Mouse (Mus musculus) testis, adult 2 months (tissue): ENCODE data around the gene Krt7. TPM values are rescaled to one million over a fixed set of nuclear protein-coding genes. Genes with fewer than 3 reads are reported as not detected.

Source experiments
- H3K27ac ChIP-seq: fragments of 200-500 bp; 2 replicates; pipeline ENCODE4 v1.5.1; 2012; ENCODE audit warnings: low read depth, low read length; ENCODE audit not compliant: control insufficient read depth, insufficient read depth
- H3K27me3 ChIP-seq: fragments of 200-500 bp; 2 replicates; pipeline ENCODE4 v1.6.1; 2012; ENCODE audit warnings: mild to moderate bottlenecking, low read length, moderate library complexity; ENCODE audit not compliant: control insufficient read depth, insufficient read depth
- H3K36me3 ChIP-seq: fragments of 200-500 bp; 2 replicates; pipeline ENCODE4 v1.6.1; 2012; ENCODE audit warnings: mild to moderate bottlenecking, low read length; ENCODE audit not compliant: control insufficient read depth, insufficient read depth
- H3K4me1 ChIP-seq: fragments of 200-500 bp; 2 replicates; pipeline ENCODE4 v1.6.1; 2012; ENCODE audit warnings: low read length; ENCODE audit not compliant: control insufficient read depth, insufficient read depth
- H3K4me3 ChIP-seq: fragments of 200-500 bp; 2 replicates; pipeline ENCODE4 v1.5.1; 2012; ENCODE audit warnings: low read depth, mild to moderate bottlenecking, low read length, moderate library complexity, mixed read lengths; ENCODE audit not compliant: control insufficient read depth
- CTCF ChIP-seq: fragments of 200-500 bp; IDR thresholded peaks from 2 replicates; pipeline ENCODE4 v1.5.1; 2012; ENCODE audit warnings: low read depth, mild to moderate bottlenecking, inconsistent platforms, low read length, moderate library complexity; ENCODE audit not compliant: control insufficient read depth, insufficient read depth, insufficient replicate concordance
- POLR2A ChIP-seq: fragments of 200-500 bp; IDR thresholded peaks from 2 replicates; pipeline ENCODE4 v1.6.1; 2012; ENCODE audit warnings: low read depth, mild to moderate bottlenecking, inconsistent platforms, low read length, moderate library complexity; ENCODE audit not compliant: control insufficient read depth
- polyA plus RNA-seq: library from polyadenylated mRNA; depleted of rRNA; stranded (reverse); fragments of >200 nt; gene quantifications from 2 replicates; pipeline ENCODE4 v1.2.3, GENCODE M21; 2012

Krt7 gene
- polyA plus RNA-seq, 1 experiment = 0.33 TPM

DNA sequence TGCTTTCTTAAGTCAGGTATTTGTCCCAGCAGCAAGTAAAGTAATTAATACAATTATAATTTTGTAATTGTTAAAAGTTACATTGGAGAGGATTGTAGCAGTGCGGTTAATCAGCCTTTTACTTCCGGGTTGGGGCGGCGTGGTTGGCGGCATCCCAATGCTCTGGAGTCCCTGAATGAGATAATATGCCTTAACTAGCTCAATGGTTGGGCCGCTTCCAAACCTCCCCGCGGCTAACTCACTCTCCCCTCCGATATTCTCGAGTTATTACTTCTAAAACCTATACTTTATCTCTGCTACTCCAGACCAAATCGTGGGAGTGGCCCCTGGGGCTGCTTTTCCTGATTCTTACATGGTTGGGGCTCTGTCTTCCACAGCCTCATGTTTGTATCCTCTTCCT, 35.7 kb downstream of the Krt7 start:
- no peak overlapping the region for H3K27ac ChIP-seq
- no peaks in the 10 kb centered on the region for H3K36me3 ChIP-seq
- H3K4me1 ChIP-seq = peaks cover 2% of the 10 kb centered on the region
- TF ChIP-seq POLR2A (no peak), CTCF (no peak)
- no peaks in the 10 kb centered on the region for H3K27me3 ChIP-seq
- peak overlapping the region; percentile 75 for H3K4me3 ChIP-seq

DNA sequence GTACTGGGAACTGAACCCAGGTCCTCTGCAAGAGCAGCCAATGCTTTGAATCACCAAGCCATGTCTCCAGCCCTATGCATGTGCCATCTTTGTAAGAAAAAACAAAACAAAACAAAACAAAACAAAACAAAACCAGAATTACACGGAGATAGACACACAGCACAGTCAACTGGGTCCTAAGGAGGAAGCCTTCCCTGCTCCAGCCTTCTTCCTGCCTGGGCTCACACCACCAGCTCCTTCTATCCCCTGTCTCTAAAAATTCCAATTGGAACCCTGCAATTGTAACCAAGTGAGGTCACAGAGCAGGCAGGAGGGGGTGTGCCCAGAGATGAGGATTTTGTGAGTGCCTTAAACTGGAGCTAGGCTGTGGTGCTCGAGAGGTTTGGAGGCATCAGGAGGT, 36.6 kb downstream of the Krt7 start, which contains the start of gene Krt88:
Gene Krt88 (plus strand): TSS at position 301 of the 400 bp plus-strand sequence.
- peaks cover 2% of the 10 kb centered on the region for H3K4me1 ChIP-seq
- peak within 1 kb of the TSS; percentile 82 for H3K4me3 ChIP-seq
- peak within 1 kb of the TSS; percentile 61 for H3K27ac ChIP-seq
- H3K36me3 ChIP-seq = no peaks in the 10 kb centered on the region
- TF ChIP-seq CTCF (no peak), POLR2A (peak; percentile 72; the same call in 1 of the 2 replicates)
- no peaks in the 10 kb centered on the region for H3K27me3 ChIP-seq

DNA sequence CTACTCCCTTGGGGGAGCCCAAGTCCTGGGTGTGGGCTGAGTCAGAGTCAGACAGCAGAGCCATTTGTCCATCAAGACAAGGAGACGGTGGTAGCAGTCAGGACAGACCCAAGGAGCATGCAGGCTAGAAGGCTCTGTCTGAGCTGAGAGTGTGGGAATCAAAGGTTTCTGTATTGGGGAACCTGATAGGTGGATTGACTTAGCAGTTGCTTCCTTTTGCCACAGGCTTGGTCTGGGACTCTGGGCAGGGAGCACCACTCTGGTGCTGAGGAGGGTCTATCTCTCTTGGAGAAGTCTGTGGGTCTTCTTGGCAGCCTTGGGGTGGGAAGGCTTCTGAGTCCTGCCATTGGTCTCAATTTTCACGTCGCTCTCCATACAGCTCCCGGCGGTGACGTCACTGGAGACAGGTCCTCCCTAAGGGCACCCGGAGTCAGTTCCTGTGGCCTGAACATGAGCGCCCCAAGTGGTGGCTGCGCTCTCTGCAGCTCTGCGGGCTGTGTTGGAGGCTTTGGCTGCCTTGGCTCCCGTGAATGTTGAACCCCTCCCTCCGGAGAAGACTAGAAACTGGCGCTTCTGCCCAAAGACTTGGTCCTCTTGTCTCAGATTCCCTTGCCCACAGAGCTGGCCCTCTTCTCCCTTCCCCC, 42.4 kb downstream of the Krt7 start:
- peaks cover 2% of the 10 kb centered on the region; the same call in 1 of the 2 replicates for H3K4me1 ChIP-seq
- no peaks in the 10 kb centered on the region for H3K27me3 ChIP-seq
- H3K4me3 ChIP-seq = no peak overlapping the region
- H3K27ac ChIP-seq = no peak overlapping the region
- H3K36me3 ChIP-seq = no peaks in the 10 kb centered on the region
- TF ChIP-seq CTCF (peak; percentile 81; the same call in 1 of the 2 replicates), POLR2A (no peak)

DNA sequence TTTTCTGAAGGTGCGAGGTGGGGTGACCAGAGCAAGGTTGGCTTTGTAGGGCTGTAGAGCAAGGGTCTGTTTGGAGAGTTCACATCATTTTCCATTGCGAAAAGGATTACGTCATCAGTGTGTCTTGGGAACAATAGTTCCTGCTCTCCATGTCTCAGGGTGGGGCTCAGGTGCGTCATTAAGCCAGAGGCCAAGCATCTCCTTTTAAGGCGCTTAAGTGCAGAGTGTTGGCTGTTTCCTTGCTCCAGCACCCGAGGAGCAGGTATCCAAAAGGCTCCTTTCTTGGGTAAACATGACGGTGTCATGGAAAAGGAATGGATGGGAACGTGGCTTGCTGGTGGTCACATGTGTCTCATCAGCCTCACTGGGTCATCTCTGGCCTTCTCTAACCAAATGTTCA, 43.9 kb downstream of the Krt7 start:
- TF ChIP-seq CTCF (no peak), POLR2A (no peak)
- Histone ChIP-seq H3K27ac (no peak overlapping the region), H3K36me3 (no peaks in the 10 kb centered on the region), H3K27me3 (no peaks in the 10 kb centered on the region), H3K4me3 (no peak overlapping the region), H3K4me1 (peaks cover 2% of the 10 kb centered on the region; the same call in 1 of the 2 replicates)

DNA sequence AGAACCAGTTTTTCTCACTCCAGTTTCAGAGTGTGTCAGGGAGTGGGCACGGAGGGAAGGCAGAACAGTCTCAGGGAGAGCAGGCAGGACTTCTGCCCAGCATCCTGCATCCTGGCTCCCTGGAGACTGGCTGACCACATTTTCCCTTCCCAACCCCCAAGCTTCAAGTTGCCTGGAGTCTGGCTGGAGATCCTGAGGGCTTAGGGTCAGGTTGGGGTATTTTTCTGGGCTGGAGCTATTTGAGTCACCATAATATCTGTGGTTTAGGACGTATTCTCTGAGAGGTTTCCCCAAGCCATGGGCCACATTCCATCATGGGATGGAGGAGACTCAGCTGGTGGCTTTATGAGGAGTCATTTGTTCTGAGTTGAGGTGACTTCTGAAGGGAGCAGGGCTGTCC, 44.4 kb downstream of the Krt7 start:
- H3K27ac ChIP-seq = no peak overlapping the region
- no peaks in the 10 kb centered on the region for H3K27me3 ChIP-seq
- no peaks in the 10 kb centered on the region for H3K36me3 ChIP-seq
- H3K4me1 ChIP-seq = peaks cover 2% of the 10 kb centered on the region; the same call in 1 of the 2 replicates
- TF ChIP-seq POLR2A (no peak), CTCF (no peak)
- H3K4me3 ChIP-seq = no peak overlapping the region

DNA sequence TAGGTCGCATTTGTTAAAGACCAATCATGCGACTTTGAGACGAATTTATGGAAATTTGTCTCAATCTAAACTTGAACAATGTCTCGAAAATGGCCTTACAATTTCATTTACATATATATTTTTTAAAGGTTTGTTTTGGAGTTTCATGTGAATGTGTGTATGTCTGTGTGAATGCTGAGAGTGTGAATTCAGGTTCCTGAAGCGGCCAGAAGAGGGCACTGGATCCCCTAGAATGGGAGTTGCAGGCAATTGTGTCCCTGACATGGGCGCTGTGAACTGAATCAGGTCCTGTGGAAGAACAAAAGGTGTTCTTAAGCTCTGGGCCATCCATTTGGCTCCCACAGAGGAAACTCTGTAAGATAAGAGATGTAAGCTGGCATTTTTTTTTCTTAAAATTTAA, 45.0 kb downstream of the Krt7 start:
- Histone ChIP-seq H3K27ac (no peak overlapping the region), H3K4me3 (no peak overlapping the region), H3K4me1 (peaks cover 2% of the 10 kb centered on the region; the same call in 1 of the 2 replicates), H3K27me3 (no peaks in the 10 kb centered on the region), H3K36me3 (no peaks in the 10 kb centered on the region)
- TF ChIP-seq CTCF (no peak), POLR2A (no peak)

DNA sequence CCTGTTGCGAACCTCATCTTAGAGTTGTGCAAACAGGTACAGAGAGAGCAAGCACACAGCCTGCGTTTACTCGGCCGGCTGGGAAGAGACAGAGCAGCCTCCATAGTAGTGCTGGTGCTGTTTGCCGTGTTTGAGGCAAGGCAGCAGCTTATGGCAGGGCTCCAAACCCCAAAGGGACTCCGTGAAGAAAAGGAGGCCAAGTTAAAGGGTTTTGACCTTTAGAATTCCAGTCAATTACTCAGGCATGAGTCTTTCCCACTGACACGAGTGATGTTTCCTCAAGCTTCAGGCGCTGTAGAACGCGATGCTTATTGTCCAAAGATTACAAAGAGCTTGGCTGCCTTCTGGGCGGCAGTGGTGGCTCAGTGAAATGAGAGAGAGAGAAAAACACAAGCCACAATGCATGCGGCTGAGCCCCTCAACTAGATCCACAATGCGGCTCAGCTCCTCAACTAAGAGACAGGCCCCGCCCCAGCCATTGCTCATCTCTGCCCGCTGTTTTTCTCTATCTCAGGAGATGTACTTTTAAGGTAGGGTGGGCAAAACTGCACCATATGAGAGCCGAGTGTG, 47.6 kb downstream of the Krt7 start:
- H3K4me3 ChIP-seq = no peak overlapping the region
- H3K36me3 ChIP-seq = no peaks in the 10 kb centered on the region
- no peak overlapping the region for H3K27ac ChIP-seq
- no peaks in the 10 kb centered on the region; the same call in 1 of the 2 replicates for H3K4me1 ChIP-seq
- no peaks in the 10 kb centered on the region for H3K27me3 ChIP-seq
- TF ChIP-seq POLR2A (no peak), CTCF (no peak)

DNA sequence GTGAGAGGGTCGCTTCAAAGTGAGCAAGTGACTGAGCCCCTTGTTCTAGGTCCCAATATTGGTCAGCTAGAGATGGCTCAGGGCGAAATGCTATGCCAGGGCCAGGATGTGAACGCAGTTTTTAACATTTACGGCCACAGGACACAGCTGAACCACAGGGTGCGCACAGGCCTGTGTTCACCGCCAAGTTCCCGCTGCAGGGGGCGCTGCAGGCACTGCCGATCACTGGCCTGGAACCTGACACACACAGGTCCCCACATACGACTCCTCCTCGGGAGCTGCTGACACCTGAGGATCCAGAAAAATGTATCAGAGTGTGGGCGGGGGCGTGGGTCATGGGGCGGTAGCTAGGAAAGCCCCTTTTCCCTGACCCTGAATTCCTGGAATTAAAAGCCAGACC, 48.4 kb downstream of the Krt7 start:
- H3K27me3 ChIP-seq = no peaks in the 10 kb centered on the region
- no peak overlapping the region for H3K27ac ChIP-seq
- H3K4me3 ChIP-seq = no peak overlapping the region
- no peak for TF ChIP-seq POLR2A
- peak; percentile 45; the same call in 1 of the 2 replicates for TF ChIP-seq CTCF
- peaks cover 3% of the 10 kb centered on the region for H3K4me1 ChIP-seq
- H3K36me3 ChIP-seq = no peaks in the 10 kb centered on the region
